Comparison of ENCODE assay signal across 16 mouse cellular contexts in the genomic region with DNA sequence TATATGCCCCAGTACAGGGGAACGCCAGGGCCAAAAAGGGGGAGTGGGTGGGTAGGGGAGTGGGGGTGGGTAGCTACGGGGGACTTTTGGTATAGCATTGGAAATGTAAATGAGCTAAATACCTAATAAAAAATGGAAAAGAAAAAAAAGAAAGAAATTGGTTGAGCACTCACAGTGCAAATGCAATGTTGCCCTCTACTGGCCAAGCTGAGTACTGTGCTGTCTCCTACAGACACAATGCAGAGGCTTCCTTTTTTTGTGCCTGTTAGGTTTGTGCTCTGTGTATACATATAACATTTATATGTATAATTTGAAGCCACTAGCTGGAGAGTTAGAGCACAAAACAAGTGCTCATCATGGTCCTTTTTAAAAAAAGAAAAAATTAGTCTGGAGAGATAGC. TPM values are rescaled to one million over a fixed set of nuclear protein-coding genes. Genes with fewer than 3 reads are reported as not detected.
A peak's percentile ranks its signal among the peaks of the same experiment; 100 is the strongest.
DNase-seq lines count a peak whose midpoint lies in the region; ATAC-seq and TF ChIP-seq lines count a peak whose summit lies in the region.
"Not testable (repeated sequence)": the region's sequence is repeated elsewhere in the genome, so short reads cannot be mapped to it uniquely, and the experiment has no call there.
"Had no signal": no experiment of that assay in that cellular context is flagged by ENCODE, and none has a peak within 500 bp of the region (broad histone marks: within the 10 kb centered on the region; RNA-seq: fewer than 3 reads in every experiment).

No protein-coding gene starts in this region.

- peak; percentile 9 for TF ChIP-seq CTCF in Patski (IDR thresholded peaks at IDR 0.05)
- peak; percentile 71 for TF ChIP-seq CTCF in intestine, postnatal 0 days (IDR thresholded peaks at IDR 0.05; ENCODE audit: low read depth)
- peak; percentile 41; the same call in 1 of the 2 replicates for TF ChIP-seq CTCF in lung, adult 2 months (IDR thresholded peaks at IDR 0.05; ENCODE audit: insufficient read depth, low read length)

- ATAC-seq in Patski; intestine, postnatal 0 days: not testable (repeated sequence)

- not testable (repeated sequence) for H3K4me2 ChIP-seq in intestine, postnatal 0 days (replicated peaks; ENCODE audit: low read depth)

- H3K4me3 ChIP-seq in intestine, postnatal 0 days (ENCODE audit: low read depth, low read length); lung, adult 2 months (replicated peaks; ENCODE audit: extremely low read depth, low read depth, low read length): not testable (repeated sequence)

- H3K27ac ChIP-seq in intestine, postnatal 0 days (ENCODE audit: low read depth, low read length), result not testable (repeated sequence)

- H3K9me3 ChIP-seq in intestine, postnatal 0 days (ENCODE audit: control insufficient read depth), result not testable (repeated sequence)

- TF ChIP-seq POLR2A in lung, adult 2 months (IDR thresholded peaks at IDR 0.05; ENCODE audit: borderline replicate concordance, extremely low read depth, low read depth, low read length), result not testable (repeated sequence)

- H3K27me3 ChIP-seq in Patski; intestine, postnatal 0 days (replicated peaks; ENCODE audit: control insufficient read depth, insufficient read depth, low read length): not testable (repeated sequence)

- H3K36me3 ChIP-seq in intestine, postnatal 0 days (ENCODE audit: control insufficient read depth, insufficient read depth), result not testable (repeated sequence)

- not testable (repeated sequence) for H3K9ac ChIP-seq in intestine, postnatal 0 days (ENCODE audit: low read depth, low read length)

- 60% methylated on average over 1 of the region's 2 CpGs for WGBS in intestine, postnatal 0 days
- 66% methylated on average over 2 of the region's 2 CpGs for WGBS in lung, adult 2 months

- DNase-seq in Patski (ENCODE audit: low read depth, low spot score), result not testable (repeated sequence)
- peak; percentile 27 to 55 for DNase-seq in cerebellum, postnatal 14 days
- peak; percentile 26 for DNase-seq in forelimb bud, embryonic 11.5 days (ENCODE audit: low read depth, low spot score)
- DNase-seq in layer of hippocampus, postnatal 14 days (ENCODE audit: low spot score in 2 of 2), result peak; percentile 9 to 19
- DNase-seq in lung, adult 2 months, result peak; percentile 7
- DNase-seq in retina, embryonic 14.5 days (ENCODE audit: low spot score), result peak; percentile 60
- DNase-seq in urinary bladder, postnatal 25 days (ENCODE audit: low spot score), result peak; percentile 4

- in situ Hi-C loops in Patski (cut with MboI; ENCODE audit: low pct_unique_long_range_greater_than_20kb), result not testable (repeated sequence)

- POLR2A ChIA-PET in Patski (lab: Charles Lee), result not testable (repeated sequence)

- CTCF ChIA-PET in Patski (lab: Charles Lee), result not testable (repeated sequence)

- not testable (repeated sequence) for H3K4me1 ChIP-seq in intestine, postnatal 0 days (replicated peaks; ENCODE audit: control insufficient read depth, insufficient read depth, low read length); lung, adult 2 months (ENCODE audit: control insufficient read depth, insufficient read depth, low read length)

RNA-seq across cellular contexts. Expression of gene Mup3, which starts 16.2 kb away (rescaled TPM):
- polyA plus RNA-seq in Patski (2021), result not detected
- polyA plus RNA-seq in intestine, postnatal 0 days (2015; fragmentation: Nextera tagmentation; extraction: Ambion mirVana), result not detected in 2 replicates
- total RNA-seq in layer of hippocampus, postnatal 14 days (2021), result not detected
- polyA plus RNA-seq in lung, adult 2 months (2012; rRNA removed), result 0.34 and 0.83 TPM in 2 replicates
- total RNA-seq: layer of hippocampus, postnatal 36 days had no signal
- polyA plus RNA-seq: forebrain, embryonic 12.5 days; heart, embryonic 16.5 days; intestine, embryonic 15.5 days; liver, embryonic 16.5 days; midbrain, embryonic 13.5 days; neural tube, embryonic 14.5 days had no signal

RNA-seq across cellular contexts. Expression of gene Mup21, which starts 47.3 kb away (rescaled TPM):
- not detected for polyA plus RNA-seq in Patski (2021)
- polyA plus RNA-seq in intestine, postnatal 0 days (2015; fragmentation: Nextera tagmentation; extraction: Ambion mirVana), result not detected in 2 replicates
- not detected for total RNA-seq in layer of hippocampus, postnatal 14 days (2021)
- polyA plus RNA-seq in lung, adult 2 months (2012; rRNA removed), result not detected in 2 replicates
- total RNA-seq: gastrocnemius, postnatal 25 days; layer of hippocampus, postnatal 36 days had no signal
- polyA plus RNA-seq: forebrain, embryonic 12.5 days; heart, embryonic 16.5 days; intestine, embryonic 15.5 days; liver, embryonic 16.5 days; midbrain, embryonic 13.5 days; neural tube, embryonic 14.5 days had no signal

RNA-seq across cellular contexts. Expression of gene Mup20, which starts 49.4 kb away (rescaled TPM):
- not detected for polyA plus RNA-seq in Patski (2021)
- 0.22 and 0.29 TPM in 2 replicates for polyA plus RNA-seq in intestine, postnatal 0 days (2015; fragmentation: Nextera tagmentation; extraction: Ambion mirVana)
- total RNA-seq in layer of hippocampus, postnatal 14 days (2021), result not detected
- polyA plus RNA-seq in lung, adult 2 months (2012; rRNA removed), result 0.31 TPM in 1 of 2 replicates, not detected in the other
- total RNA-seq: gastrocnemius, postnatal 25 days; layer of hippocampus, postnatal 36 days had no signal
- polyA plus RNA-seq: forebrain, embryonic 12.5 days; heart, embryonic 16.5 days; intestine, embryonic 15.5 days; midbrain, embryonic 13.5 days; neural tube, embryonic 14.5 days had no signal

Comparison
In these comparisons a context has a peak if more than half of its experiments do, and no peak if none do; other contexts are left out.
1. CTCF ChIP-seq: peak in every context shown above with its lines; median percentile 71 in intestine, postnatal 0 days; 41 in lung, adult 2 months; 9 in Patski.